Mouse (Mus musculus) embryonic facial prominence, embryonic 13.5 days (tissue): ENCODE measurements around the gene Nek8. TPM values are rescaled to one million over a fixed set of nuclear protein-coding genes. Genes with fewer than 3 reads are reported as not detected.

Experiments
- ATAC-seq: fragments of 200-750 bp; cut with Nextera tagmentation; 2 replicates; pipeline ENCODE4 v1.8.0; 2017; ENCODE audit warnings: low read depth; ENCODE audit not compliant: insufficient number of reproducible peaks, insufficient read depth, low FRiP score, low TSS enrichment
- H3K27ac ChIP-seq: fragments of 300-500 bp; sonication (generic); 2 replicates; pipeline ENCODE4 v1.5.1; 2015; ENCODE audit warnings: moderate library complexity, mild to moderate bottlenecking, inconsistent platforms
- H3K27me3 ChIP-seq: fragments of 300-500 bp; sonication (generic); 2 replicates; pipeline ENCODE4 v1.6.1; 2015; ENCODE audit warnings: mild to moderate bottlenecking, inconsistent platforms
- H3K36me3 ChIP-seq: fragments of 300-500 bp; sonication (generic); 2 replicates; pipeline ENCODE4 v1.6.1; 2015; ENCODE audit warnings: mild to moderate bottlenecking, inconsistent platforms
- H3K4me1 ChIP-seq: fragments of 300-500 bp; sonication (generic); 2 replicates; pipeline ENCODE4 v1.6.1; 2015; ENCODE audit warnings: inconsistent platforms
- H3K4me2 ChIP-seq: fragments of 300-500 bp; sonication (generic); 2 replicates; pipeline ENCODE4 v1.6.1; 2015; ENCODE audit warnings: moderate library complexity, mild to moderate bottlenecking, inconsistent platforms
- H3K4me3 ChIP-seq: fragments of 300-500 bp; sonication (generic); 2 replicates; pipeline ENCODE4 v1.5.1; 2015; ENCODE audit warnings: mild to moderate bottlenecking, inconsistent platforms
- H3K9ac ChIP-seq: fragments of 300-500 bp; sonication (generic); 2 replicates; pipeline ENCODE4 v1.6.1; 2015; ENCODE audit warnings: mild to moderate bottlenecking, inconsistent platforms
- H3K9me3 ChIP-seq: fragments of 300-500 bp; sonication (generic); 2 replicates; pipeline ENCODE4 v1.6.1; 2016; ENCODE audit warnings: inconsistent platforms
- WGBS: fragments of 180-500 bp; shearing (Covaris S2); methylation state at CpG from one replicate; pipeline ENCODE4 v1.1.7; 2015; ENCODE audit warnings: mixed read lengths; 5-methylcytosine and 5-hydroxymethylcytosine counted together
- polyA plus RNA-seq: library from polyadenylated mRNA; unstranded; fragments of >200 nt; fragmentation: Nextera tagmentation; extraction: Ambion mirVana; gene quantifications from 2 replicates; pipeline ENCODE4 v1.2.1, GENCODE M21; 2015

The Nek8 gene
- polyA plus RNA-seq, 1 experiment from 2014 or later = 18.1 TPM

- under 1% methylated on average over 14 of the region's 14 CpGs for WGBS
- no peak for ATAC-seq
- H3K4me1 ChIP-seq = peaks cover 46% of the 10 kb centered on the region
- peak overlapping the region; percentile 76 for H3K4me2 ChIP-seq
- no peaks in the 10 kb centered on the region for H3K27me3 ChIP-seq
- peak overlapping the region; percentile 91 for H3K4me3 ChIP-seq
- peaks cover 40% of the 10 kb centered on the region for H3K36me3 ChIP-seq
- peak overlapping the region; percentile 99 for H3K27ac ChIP-seq
- H3K9ac ChIP-seq = peak overlapping the region; percentile 96
- no peaks in the 10 kb centered on the region for H3K9me3 ChIP-seq
Observed at GRCm38 (mm10) chr11:78164604-78164923, 11.9 kb downstream of the Nek8 start.

- under 1% methylated on average over 22 of the region's 22 CpGs for WGBS
- Histone ChIP-seq H3K9ac (peak overlapping the region; percentile 96), H3K4me3 (peak overlapping the region; percentile 91), H3K4me2 (peak overlapping the region; percentile 76), H3K36me3 (peaks cover 45% of the 10 kb centered on the region), H3K27ac (peak overlapping the region; percentile 99), H3K4me1 (peaks cover 47% of the 10 kb centered on the region), H3K9me3 (no peaks in the 10 kb centered on the region), H3K27me3 (no peaks in the 10 kb centered on the region)
- ATAC-seq = peak; percentile 50
Observed at GRCm38 (mm10) chr11:78163681-78164603, 12.5 kb downstream of the Nek8 start.

- Histone ChIP-seq H3K9ac (peak overlapping the region; percentile 96), H3K4me3 (peak overlapping the region; percentile 91), H3K27me3 (no peaks in the 10 kb centered on the region), H3K27ac (peak overlapping the region; percentile 99), H3K36me3 (peaks cover 54% of the 10 kb centered on the region), H3K9me3 (no peaks in the 10 kb centered on the region), H3K4me1 (peaks cover 49% of the 10 kb centered on the region), H3K4me2 (peak overlapping the region; percentile 76)
- 33% methylated on average over 2 of the region's 2 CpGs for WGBS
- no peak for ATAC-seq
Observed at GRCm38 (mm10) chr11:78163045-78163444, 13.4 kb downstream of the Nek8 start.

GRCm38 (mm10) chr11:78162504-78162903, 14.0 kb downstream of the Nek8 start:
- no peak for ATAC-seq

GRCm38 (mm10) chr11:78161968-78162367, 14.5 kb downstream of the Nek8 start:
- Histone ChIP-seq H3K4me2 (peak overlapping the region; percentile 76), H3K4me1 (peaks cover 49% of the 10 kb centered on the region), H3K4me3 (peak overlapping the region; percentile 91; the same call in 1 of the 2 replicates), H3K9ac (no peak overlapping the region; the same call in 1 of the 2 replicates), H3K9me3 (no peaks in the 10 kb centered on the region), H3K36me3 (peaks cover 64% of the 10 kb centered on the region), H3K27me3 (no peaks in the 10 kb centered on the region), H3K27ac (peak overlapping the region; percentile 99)
- 41% methylated on average over 4 of the region's 4 CpGs for WGBS
- no peak for ATAC-seq

More at GRCm38 (mm10) chr11:78162504-78162903, 14.0 kb downstream of the Nek8 start:
- Histone ChIP-seq H3K4me2 (peak overlapping the region; percentile 76), H3K4me3 (peak overlapping the region; percentile 91), H3K27ac (peak overlapping the region; percentile 99), H3K4me1 (peaks cover 49% of the 10 kb centered on the region), H3K27me3 (no peaks in the 10 kb centered on the region), H3K36me3 (peaks cover 59% of the 10 kb centered on the region), H3K9ac (peak overlapping the region; percentile 96), H3K9me3 (no peaks in the 10 kb centered on the region)
- 51% methylated on average over 6 of the region's 6 CpGs for WGBS

GRCm38 (mm10) chr11:78161169-78161568, 15.3 kb downstream of the Nek8 start:
- Histone ChIP-seq H3K4me3 (peak overlapping the region; percentile 1; the same call in 1 of the 2 replicates), H3K9ac (no peak overlapping the region), H3K4me1 (peaks cover 41% of the 10 kb centered on the region), H3K27ac (peak overlapping the region; percentile 60; the same call in 1 of the 2 replicates), H3K36me3 (peaks cover 70% of the 10 kb centered on the region), H3K4me2 (no peak overlapping the region), H3K9me3 (no peaks in the 10 kb centered on the region), H3K27me3 (no peaks in the 10 kb centered on the region)
- 90% methylated on average over 14 of the region's 14 CpGs for WGBS
- no peak for ATAC-seq

GRCm38 (mm10) chr11:78160675-78161074, 15.8 kb downstream of the Nek8 start:
- no peak overlapping the region for H3K4me3 ChIP-seq
- H3K27me3 ChIP-seq = no peaks in the 10 kb centered on the region
- WGBS = 86% methylated on average over 3 of the region's 3 CpGs
- 0 out of 2 replicates have a peak overlapping the region, but pooled peaks have one; percentile 60 for H3K27ac ChIP-seq
- peaks cover 36% of the 10 kb centered on the region for H3K4me1 ChIP-seq
- ATAC-seq = no peak
- peaks cover 72% of the 10 kb centered on the region for H3K36me3 ChIP-seq
- no peaks in the 10 kb centered on the region for H3K9me3 ChIP-seq
- no peak overlapping the region for H3K4me2 ChIP-seq
- no peak overlapping the region for H3K9ac ChIP-seq

GRCm38 (mm10) chr11:78160171-78160570, 16.3 kb downstream of the Nek8 start:
- H3K4me1 ChIP-seq = peaks cover 35% of the 10 kb centered on the region

GRCm38 (mm10) chr11:78159557-78159956, 16.9 kb downstream of the Nek8 start:
- H3K9ac ChIP-seq = no peak overlapping the region
- H3K27ac ChIP-seq = no peak overlapping the region; the same call in 1 of the 2 replicates
- H3K27me3 ChIP-seq = no peaks in the 10 kb centered on the region
- H3K4me3 ChIP-seq = no peak overlapping the region
- H3K36me3 ChIP-seq = peaks cover 81% of the 10 kb centered on the region
- 71% methylated on average over 7 of the region's 7 CpGs for WGBS
- H3K9me3 ChIP-seq = no peaks in the 10 kb centered on the region
- no peak for ATAC-seq
- no peak overlapping the region for H3K4me2 ChIP-seq
- H3K4me1 ChIP-seq = peaks cover 35% of the 10 kb centered on the region

More at GRCm38 (mm10) chr11:78160171-78160570, 16.3 kb downstream of the Nek8 start:
- Histone ChIP-seq H3K4me2 (no peak overlapping the region), H3K9me3 (no peaks in the 10 kb centered on the region), H3K27ac (no peak overlapping the region), H3K9ac (no peak overlapping the region), H3K4me3 (no peak overlapping the region), H3K36me3 (peaks cover 75% of the 10 kb centered on the region), H3K27me3 (no peaks in the 10 kb centered on the region)
- no peak for ATAC-seq
- WGBS = 86% methylated on average over 18 of the region's 18 CpGs

GRCm38 (mm10) chr11:78159096-78159495, 17.4 kb downstream of the Nek8 start:
- Histone ChIP-seq H3K27ac (no peak overlapping the region; the same call in 1 of the 2 replicates), H3K4me3 (no peak overlapping the region), H3K9me3 (no peaks in the 10 kb centered on the region), H3K4me2 (no peak overlapping the region), H3K36me3 (peaks cover 86% of the 10 kb centered on the region), H3K9ac (no peak overlapping the region), H3K4me1 (peaks cover 35% of the 10 kb centered on the region), H3K27me3 (no peaks in the 10 kb centered on the region)
- WGBS = 27% methylated on average over 2 of the region's 2 CpGs
- no peak for ATAC-seq

- Histone ChIP-seq H3K27ac (peak overlapping the region; percentile 12; the same call in 1 of the 2 replicates), H3K4me2 (no peak overlapping the region), H3K9me3 (no peaks in the 10 kb centered on the region), H3K36me3 (peaks cover 88% of the 10 kb centered on the region), H3K4me3 (no peak overlapping the region), H3K27me3 (no peaks in the 10 kb centered on the region), H3K9ac (no peak overlapping the region), H3K4me1 (peaks cover 30% of the 10 kb centered on the region)
- 62% methylated on average over 6 of the region's 6 CpGs for WGBS
- ATAC-seq = no peak
Observed at GRCm38 (mm10) chr11:78156156-78156699, 20.2 kb downstream of the Nek8 start.
